Mouse (Mus musculus) pancreas, adult 10 weeks (tissue): ENCODE measurements around the gene Prrc2b. TPM values are rescaled to one million over a fixed set of nuclear protein-coding genes. Genes with fewer than 3 reads are reported as not detected.

Experiments used
- polyA plus RNA-seq: library from polyadenylated mRNA; stranded (reverse); fragments of 350-450 nt; fragmentation: Illumina TruSeq; extraction: RNeasy Lipid Tissue Mini Kit (QIAGEN cat#74804); gene quantifications from one replicate; pipeline ENCODE4 v1.2.3, GENCODE M21; 2015; ENCODE audit warnings: low read depth, low replicate concordance; ENCODE audit not compliant: insufficient read depth

Prrc2b gene
- 13.6 TPM for polyA plus RNA-seq

GRCm38 (mm10) chr2:32150924-32151659 lies at the start of gene Prrc2b:
Gene Prrc2b, plus strand, starts transcription at chr2:32151082.

GRCm38 (mm10) chr2:32235886-32236759 lies 85.2 kb downstream of the Prrc2b start, which contains the start of gene Pomt1:
Gene Pomt1, plus strand, starts transcription at chr2:32236590.

GRCm38 (mm10) chr2:32259657-32260417 lies 109.0 kb downstream of the Prrc2b start, which contains the start of gene Uck1:
Gene Uck1, minus strand, starts transcription at chr2:32260159.

Other genes with a start within 250 kb of the Prrc2b start
- gene Aif1l, start 200.9 kb upstream of the Prrc2b start, polyA plus RNA-seq = 1.7 TPM
- gene Nup214, start 176.6 kb upstream of the Prrc2b start, polyA plus RNA-seq = 11.9 TPM
- gene Fam78a, start 66.2 kb upstream of the Prrc2b start, polyA plus RNA-seq = 1.3 TPM
- gene Plpp7, start 55.6 kb upstream of the Prrc2b start, polyA plus RNA-seq = 4.7 TPM
- gene Pomt1, start 85.5 kb downstream of the Prrc2b start, polyA plus RNA-seq = 4.7 TPM
- 20.1 TPM for gene Uck1, start 109.1 kb downstream of the Prrc2b start, polyA plus RNA-seq
- gene Golga2, start 136.3 kb downstream of the Prrc2b start, polyA plus RNA-seq = 13.0 TPM
- gene Swi5, start 137.0 kb downstream of the Prrc2b start, polyA plus RNA-seq = 67.1 TPM
- gene Ciz1, start 201.2 kb downstream of the Prrc2b start, polyA plus RNA-seq = 37.5 TPM
- gene Dnm1, start 202.3 kb downstream of the Prrc2b start, polyA plus RNA-seq = 12.4 TPM
- 20.2 TPM for gene 1110008P14Rik, start 230.9 kb downstream of the Prrc2b start, polyA plus RNA-seq
- 4.9 TPM for gene Lcn2, start 237.2 kb downstream of the Prrc2b start, polyA plus RNA-seq
- gene Ptges2, start 244.8 kb downstream of the Prrc2b start, polyA plus RNA-seq = 5.3 TPM